Mouse (Mus musculus): ENCODE results near the gene Grb7.

The Grb7 gene

GRCm38 (mm10) chr11:98472696-98473095 is 26.5 kb downstream of the Grb7 start:
- DNase-seq (ENCODE audit: low read depth): no peak

GRCm38 (mm10) chr11:98473916-98474479 is 27.8 kb downstream of the Grb7 start:
- DNase-seq (ENCODE audit: low read depth): no peak

- DNase-seq (ENCODE audit: low read depth): no peak
These were observed 28.8 kb downstream of the Grb7 start for GRCm38 (mm10) chr11:98474967-98475366.

DNA sequence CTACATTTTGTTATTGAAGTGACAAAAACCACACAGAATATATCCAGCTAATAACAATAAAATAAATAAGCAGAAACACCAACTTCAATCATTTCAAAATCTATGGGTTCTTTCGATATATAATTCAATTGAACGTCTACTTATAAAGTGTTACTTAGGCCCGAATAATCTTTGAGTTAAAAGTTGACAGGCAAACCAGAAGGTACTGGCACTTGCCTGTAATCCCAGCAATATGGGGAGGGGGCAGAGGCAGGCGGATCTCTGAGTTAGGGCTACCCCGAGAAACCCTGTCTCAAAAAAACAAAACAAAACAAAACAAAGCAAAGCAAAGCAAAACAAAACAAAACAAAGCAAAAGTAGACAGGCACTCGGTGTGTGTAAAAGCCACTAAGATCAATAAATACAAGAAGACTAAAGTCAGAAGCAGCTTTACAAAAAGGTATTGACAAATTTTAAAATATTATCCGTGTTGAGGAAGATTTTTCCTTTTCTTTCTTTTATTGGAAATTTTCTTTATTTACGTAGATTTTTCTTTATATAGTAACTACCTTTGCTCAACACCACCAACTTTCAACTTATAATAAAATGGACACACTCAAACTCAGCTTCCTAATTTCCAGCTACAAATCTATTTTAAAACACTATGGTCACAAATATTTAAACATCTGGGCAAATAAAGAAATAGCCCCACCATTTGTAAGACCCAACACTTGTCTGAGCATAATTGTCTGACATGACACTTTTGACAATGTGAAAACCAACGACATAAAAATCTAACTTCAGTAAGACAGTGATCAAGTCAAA is 29.6 kb downstream of the Grb7 start:
- DNase-seq (ENCODE audit: low read depth): no peak

- DNase-seq (ENCODE audit: low read depth): no peak
These were observed 30.2 kb downstream of the Grb7 start for GRCm38 (mm10) chr11:98476434-98476807.

GRCm38 (mm10) chr11:98477011-98477701 is 31.0 kb downstream of the Grb7 start:
- no peak for DNase-seq (ENCODE audit: low read depth)

- DNase-seq (ENCODE audit: low read depth): no peak
These were observed 33.1 kb downstream of the Grb7 start for GRCm38 (mm10) chr11:98479026-98479939.

DNA sequence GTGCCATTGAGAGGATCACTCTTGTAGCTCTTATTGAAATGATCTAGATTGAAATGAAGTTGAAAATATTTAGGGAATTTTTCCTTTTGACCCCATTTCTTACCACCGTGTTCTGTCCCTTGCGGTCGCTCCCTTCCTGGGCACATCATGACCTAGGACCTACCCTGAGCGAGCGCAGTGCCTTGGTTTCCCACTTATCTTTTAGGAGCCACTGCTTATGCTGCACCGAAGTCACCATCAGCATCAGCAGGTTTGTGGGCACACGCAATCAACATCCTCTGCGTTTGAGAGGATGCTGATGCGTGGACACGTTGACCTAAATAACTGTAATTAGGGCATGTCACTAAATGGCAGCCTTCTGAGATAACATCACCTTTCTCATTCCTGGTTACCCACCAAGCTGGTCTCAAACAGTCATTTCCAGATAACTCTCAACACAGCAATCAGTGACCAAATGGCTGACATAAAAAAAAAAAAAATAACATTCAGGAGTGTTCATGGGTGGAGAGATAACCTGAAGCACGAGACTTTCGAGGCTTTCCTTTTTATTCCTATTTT is 33.8 kb downstream of the Grb7 start:
- no peak for DNase-seq (ENCODE audit: low read depth)

DNA sequence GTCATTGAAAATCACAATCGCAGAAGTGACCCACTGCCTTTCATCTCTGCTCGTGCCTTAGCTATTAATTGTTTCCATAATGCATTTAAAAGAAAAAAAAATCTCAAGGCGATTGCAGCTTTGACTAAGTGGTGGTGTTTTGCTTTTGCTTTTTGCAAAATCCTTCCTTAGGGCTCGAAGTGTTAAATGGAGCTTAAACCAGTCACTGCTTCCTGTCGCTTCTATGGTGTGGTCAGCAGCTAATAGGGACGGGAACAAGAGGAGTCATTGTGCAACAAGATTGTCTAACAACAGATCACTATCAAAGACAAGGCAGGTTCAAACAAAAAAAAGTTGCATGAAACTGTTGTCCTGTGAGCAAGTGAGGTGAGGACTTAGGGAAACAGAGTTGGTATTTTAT is 35.0 kb downstream of the Grb7 start:
- DNase-seq (ENCODE audit: low read depth): no peak

DNA sequence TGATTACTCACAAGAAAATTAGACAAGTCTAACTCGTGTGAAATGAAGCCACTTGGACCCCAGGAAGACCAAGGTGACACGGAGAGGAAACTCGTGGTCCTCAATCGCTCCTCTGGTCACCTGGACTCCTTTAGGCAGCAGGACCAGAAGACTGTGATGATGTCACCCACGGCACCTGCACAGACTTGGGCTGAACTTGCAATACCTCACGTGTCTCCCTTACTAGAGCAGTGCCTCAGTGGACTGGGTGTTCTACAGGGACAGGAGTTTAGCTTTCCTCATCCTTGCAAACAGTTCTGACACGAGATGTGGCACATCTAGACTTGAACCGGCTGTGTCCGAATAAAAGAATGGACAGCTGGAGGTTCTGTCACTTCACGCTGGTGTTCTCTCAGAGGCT is 35.9 kb downstream of the Grb7 start:
- no peak for DNase-seq (ENCODE audit: low read depth)

GRCm38 (mm10) chr11:98485749-98486148 is 39.6 kb downstream of the Grb7 start:
- DNase-seq (ENCODE audit: low read depth): no peak

- DNase-seq (ENCODE audit: low read depth): no peak
These were observed 41.4 kb downstream of the Grb7 start for GRCm38 (mm10) chr11:98487526-98488040.

DNA sequence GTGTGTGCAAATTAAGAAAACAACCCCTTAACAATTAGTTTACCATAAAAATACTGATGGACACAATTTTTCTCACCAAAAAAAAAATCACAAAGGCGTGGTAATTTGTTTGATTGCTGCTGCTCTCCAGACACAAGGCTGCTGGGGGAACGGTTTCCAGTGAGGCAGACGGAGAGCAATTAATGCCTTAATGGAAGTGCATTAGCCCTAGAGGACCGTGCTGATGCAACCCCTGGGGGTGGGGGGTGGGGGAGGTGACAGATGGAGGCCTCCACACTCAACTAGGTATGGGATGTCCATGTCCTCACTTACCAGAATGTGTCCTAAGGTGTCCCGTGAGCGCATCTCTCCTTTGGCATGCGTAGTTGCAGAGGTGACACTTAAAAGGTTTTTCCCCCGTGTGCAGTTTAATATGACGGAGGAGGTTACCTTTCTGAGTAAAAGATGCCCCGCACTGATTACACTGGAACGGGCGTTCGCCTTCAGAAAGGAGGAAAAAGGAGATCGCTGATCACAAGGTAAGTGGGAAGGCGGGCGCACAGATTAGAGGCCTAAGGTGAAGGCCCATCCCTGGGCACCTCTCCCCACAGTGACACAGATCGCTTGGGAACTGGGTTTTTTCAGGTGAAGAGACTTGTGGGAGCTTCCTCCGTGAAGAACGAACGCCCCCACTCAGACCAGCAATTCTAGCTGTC is 42.5 kb downstream of the Grb7 start:
- no peak for DNase-seq (ENCODE audit: low read depth)

DNA sequence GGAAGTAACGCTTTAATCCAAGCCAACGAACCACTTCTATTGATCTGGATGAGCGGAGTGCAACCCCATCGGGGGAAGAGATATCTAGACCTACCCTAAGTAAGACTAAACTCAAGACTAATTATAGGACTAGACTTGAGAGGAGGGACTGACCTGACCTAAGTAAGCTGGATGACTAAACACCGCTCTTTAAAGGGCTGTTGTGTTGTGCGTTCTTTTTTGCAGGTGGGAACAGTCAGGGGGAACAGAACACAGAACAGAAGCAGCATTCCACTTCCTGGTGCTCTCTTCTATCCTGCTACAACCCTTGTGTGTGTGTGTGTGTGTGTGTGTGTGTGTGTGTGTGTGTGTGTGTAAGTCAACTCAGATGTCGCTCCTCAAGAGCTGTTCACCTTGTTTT is 45.4 kb downstream of the Grb7 start:
- no peak for DNase-seq (ENCODE audit: low read depth)

- no peak for DNase-seq (ENCODE audit: low read depth)
These were observed 46.8 kb downstream of the Grb7 start for GRCm38 (mm10) chr11:98492959-98493358.

DNA sequence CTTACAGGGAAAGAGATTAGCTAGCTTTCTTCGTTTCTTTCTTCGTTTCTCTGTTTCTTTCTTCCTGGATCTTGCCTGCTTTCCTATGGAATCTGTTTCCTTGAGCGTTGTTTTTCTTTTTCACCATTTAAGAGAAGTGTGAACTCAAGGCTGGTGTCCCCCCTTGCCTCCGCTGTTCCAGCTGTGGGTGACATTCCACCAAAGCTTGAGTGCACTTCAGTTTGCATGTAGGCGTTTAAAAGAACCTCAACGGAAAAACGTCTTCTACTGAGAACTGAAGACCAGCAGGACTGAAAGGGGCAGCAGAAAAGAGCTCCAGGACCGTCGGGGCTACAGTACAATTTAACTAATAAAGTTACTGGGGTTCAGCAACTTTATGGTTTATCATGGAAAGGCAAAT is 47.2 kb downstream of the Grb7 start:
- DNase-seq (ENCODE audit: low read depth): no peak

- no peak for DNase-seq (ENCODE audit: low read depth)
These were observed 49.1 kb downstream of the Grb7 start for GRCm38 (mm10) chr11:98495176-98495719.

GRCm38 (mm10) chr11:98497388-98498288 is 51.4 kb downstream of the Grb7 start:
- DNase-seq (ENCODE audit: low read depth): no peak

DNA sequence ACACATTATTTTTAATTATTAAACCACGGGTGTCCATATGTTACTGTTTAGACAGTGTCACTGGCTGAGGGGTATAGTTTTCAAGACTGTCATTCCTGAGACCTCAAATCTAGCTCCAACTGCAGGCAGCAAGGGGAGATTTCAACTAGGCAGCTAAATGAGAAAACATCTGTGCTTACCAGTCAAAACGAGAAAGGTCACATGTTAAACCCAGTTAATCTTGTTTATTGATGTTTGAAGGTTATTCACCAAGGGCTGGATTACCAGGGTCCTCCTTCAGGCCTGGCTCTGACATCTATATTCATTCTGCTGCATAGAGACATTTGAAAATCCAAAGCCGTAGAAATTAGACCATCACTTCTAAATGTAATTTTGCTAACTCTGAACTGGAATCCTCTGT is 58.7 kb downstream of the Grb7 start:
- DNase-seq (ENCODE audit: low read depth): no peak
